Mouse (Mus musculus) lung, postnatal 0 days (tissue): ENCODE measurements around the gene Evx2. TPM values are rescaled to one million over a fixed set of nuclear protein-coding genes. Genes with fewer than 3 reads are reported as not detected.
A peak's percentile ranks its signal among the peaks of the same experiment; 100 is the strongest.

Experiments used
- ATAC-seq: fragments of 200-750 bp; cut with Nextera tagmentation; 2 replicates; pipeline ENCODE4 v1.8.0; 2017; ENCODE audit warnings: moderate library complexity
- DNase-seq: peaks from one replicate; pipeline ENCODE4 v3.0.0-alpha.2; 2016; ENCODE audit warnings: low spot score
- H3K27ac ChIP-seq: fragments of 300-500 bp; sonication (generic); 2 replicates; pipeline ENCODE4 v1.5.1; 2014; ENCODE audit warnings: antibody characterized with exemption, mild to moderate bottlenecking, low read length, mixed read lengths
- H3K27me3 ChIP-seq: fragments of 300-500 bp; sonication (generic); replicated peaks from 2 replicates; pipeline ENCODE4 v1.6.1; 2014; ENCODE audit warnings: low read length, mixed read lengths; ENCODE audit not compliant: insufficient read depth
- H3K36me3 ChIP-seq: fragments of 300-500 bp; sonication (generic); 2 replicates; pipeline ENCODE4 v1.6.1; 2014; ENCODE audit warnings: low read length, mixed read lengths; ENCODE audit not compliant: insufficient read depth
- H3K4me1 ChIP-seq: fragments of 300-500 bp; sonication (generic); 2 replicates; pipeline ENCODE4 v1.6.1; 2014; ENCODE audit warnings: antibody characterized with exemption, low read depth, low read length, mixed read lengths; ENCODE audit not compliant: insufficient read depth
- H3K4me2 ChIP-seq: fragments of 300-500 bp; sonication (generic); replicated peaks from 2 replicates; pipeline ENCODE4 v1.6.1; 2014; ENCODE audit warnings: low read depth, mild to moderate bottlenecking, low read length, moderate library complexity, mixed read lengths
- H3K4me3 ChIP-seq: fragments of 300-500 bp; sonication (generic); 2 replicates; pipeline ENCODE4 v1.5.1; 2014; ENCODE audit warnings: low read depth, low read length
- H3K9ac ChIP-seq: fragments of 300-500 bp; sonication (generic); replicated peaks from 2 replicates; pipeline ENCODE4 v1.6.1; 2014; ENCODE audit warnings: low read depth, mild to moderate bottlenecking
- H3K9me3 ChIP-seq: fragments of 300-500 bp; sonication (generic); 2 replicates; pipeline ENCODE4 v1.6.1; 2016; ENCODE audit warnings: low read length, mixed read lengths
- CTCF ChIP-seq: IDR thresholded peaks from 2 replicates; pipeline ENCODE4 v1.5.1; 2016; ENCODE audit warnings: antibody characterized with exemption, mild to moderate bottlenecking
- EP300 ChIP-seq: IDR thresholded peaks from 2 replicates; pipeline ENCODE4 v1.6.1; 2016; ENCODE audit warnings: antibody characterized with exemption, mild to moderate bottlenecking, control low read depth
- WGBS: fragments of 180-500 bp; shearing (Covaris S2); extraction: QIAGEN DNeasy Blood & Tissue Kit; methylation state at CpG from one replicate; pipeline ENCODE4 v1.1.7; 2014; 5-methylcytosine and 5-hydroxymethylcytosine counted together
- microRNA-seq: library from miRNA; unstranded; fragments of <30 nt; microRNA quantifications from one replicate; pipeline ENCODE4, GENCODE M21; 2016
- polyA plus RNA-seq: library from polyadenylated mRNA; unstranded; fragments of >200 nt; fragmentation: Nextera tagmentation; extraction: Ambion mirVana; gene quantifications from 2 replicates; pipeline ENCODE4 v1.2.1, GENCODE M21; 2015

The Evx2 gene
- polyA plus RNA-seq, 1 experiment from 2014 or later, result not detected

DNA sequence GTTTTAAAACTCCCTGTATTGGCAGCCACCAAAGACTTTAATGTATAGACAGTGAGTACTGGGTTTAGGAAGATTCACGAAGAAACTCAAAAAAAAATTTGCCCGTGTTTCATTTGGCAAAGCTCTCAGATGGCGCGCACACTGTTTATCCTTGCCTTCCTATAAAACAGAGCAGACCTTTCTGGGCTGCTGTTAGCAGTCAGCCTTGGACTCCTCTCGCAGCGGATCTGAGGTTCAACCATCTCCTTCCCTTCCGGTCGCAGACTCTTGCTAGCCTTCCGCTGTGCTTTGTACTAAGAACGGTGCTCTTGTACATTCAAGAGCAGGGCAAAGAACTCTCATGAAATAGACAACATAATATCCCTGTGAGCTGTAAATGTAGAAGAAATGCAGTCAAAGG, 39.0 kb downstream of the Evx2 start:
- H3K36me3 ChIP-seq, result no peaks in the 10 kb centered on the region
- H3K9ac ChIP-seq, result no peak overlapping the region
- no peak overlapping the region for H3K4me3 ChIP-seq
- DNase-seq, result no peak
- H3K4me2 ChIP-seq, result no peak overlapping the region
- ATAC-seq, result no peak
- TF ChIP-seq CTCF (no peak), EP300 (no peak)
- 73% methylated on average over 10 of the region's 10 CpGs for WGBS
- no peaks in the 10 kb centered on the region for H3K27me3 ChIP-seq
- no peaks in the 10 kb centered on the region for H3K4me1 ChIP-seq
- no peak overlapping the region for H3K27ac ChIP-seq
- H3K9me3 ChIP-seq, result no peaks in the 10 kb centered on the region

DNA sequence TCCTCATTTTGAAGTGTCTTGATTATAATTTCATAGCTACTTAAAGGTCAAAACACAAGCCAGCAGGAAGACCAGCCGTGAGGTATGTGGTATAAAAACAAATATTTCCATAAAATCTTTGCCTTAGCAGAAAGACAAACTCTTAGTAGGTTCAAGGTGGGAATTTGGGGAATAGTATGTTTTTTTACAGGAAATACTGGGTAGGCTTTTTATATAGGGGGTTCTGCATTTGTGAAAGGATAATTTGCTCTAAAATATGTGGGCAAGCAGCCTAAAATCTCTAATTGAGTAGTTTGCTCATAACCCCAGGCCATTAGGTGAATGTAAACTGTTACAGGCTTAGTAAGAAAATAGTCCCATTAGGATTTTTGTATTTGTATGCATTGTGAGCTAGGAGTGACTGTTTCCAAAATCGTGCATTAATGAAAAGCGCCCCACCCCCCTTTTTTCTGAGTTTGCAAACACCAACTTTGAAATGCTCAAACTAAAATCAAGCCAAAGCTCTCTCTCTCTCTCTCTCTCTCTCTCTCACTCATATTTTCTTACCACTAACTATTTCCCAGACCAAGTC, 39.6 kb downstream of the Evx2 start:
- 64% methylated on average over 3 of the region's 3 CpGs for WGBS
- H3K36me3 ChIP-seq, result no peaks in the 10 kb centered on the region
- H3K9me3 ChIP-seq, result no peaks in the 10 kb centered on the region
- H3K4me1 ChIP-seq, result no peaks in the 10 kb centered on the region
- H3K27ac ChIP-seq, result no peak overlapping the region
- no peaks in the 10 kb centered on the region for H3K27me3 ChIP-seq
- H3K4me3 ChIP-seq, result no peak overlapping the region
- TF ChIP-seq EP300 (no peak), CTCF (no peak)
- H3K9ac ChIP-seq, result no peak overlapping the region
- ATAC-seq, result no peak
- DNase-seq, result no peak
- no peak overlapping the region for H3K4me2 ChIP-seq

DNA sequence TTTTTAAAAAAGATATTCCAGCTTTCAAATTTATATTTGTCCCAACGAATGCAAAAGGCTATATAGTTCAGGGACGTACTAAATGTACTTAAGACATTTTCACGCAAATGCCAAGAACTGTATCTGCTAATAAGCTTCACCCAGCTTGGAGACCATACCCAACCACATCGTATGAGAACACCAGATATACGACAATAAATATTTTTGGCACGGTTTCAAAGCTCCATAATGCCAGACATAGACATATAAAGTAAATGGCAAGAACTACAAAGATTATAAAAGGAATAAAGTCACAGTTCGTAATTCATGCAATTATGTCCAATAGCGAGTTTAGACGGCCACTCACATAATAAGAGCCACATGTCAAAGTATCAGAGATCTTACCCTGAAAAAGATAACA, 41.7 kb downstream of the Evx2 start:
- Histone ChIP-seq H3K36me3 (no peaks in the 10 kb centered on the region), H3K4me1 (no peaks in the 10 kb centered on the region), H3K4me3 (no peak overlapping the region), H3K9ac (no peak overlapping the region), H3K4me2 (no peak overlapping the region), H3K9me3 (no peaks in the 10 kb centered on the region), H3K27me3 (no peaks in the 10 kb centered on the region), H3K27ac (no peak overlapping the region)
- WGBS, result 57% methylated on average over 9 of the region's 9 CpGs
- TF ChIP-seq EP300, result no peak
- no peak for TF ChIP-seq CTCF
- DNase-seq (no peak), ATAC-seq (no peak)

DNA sequence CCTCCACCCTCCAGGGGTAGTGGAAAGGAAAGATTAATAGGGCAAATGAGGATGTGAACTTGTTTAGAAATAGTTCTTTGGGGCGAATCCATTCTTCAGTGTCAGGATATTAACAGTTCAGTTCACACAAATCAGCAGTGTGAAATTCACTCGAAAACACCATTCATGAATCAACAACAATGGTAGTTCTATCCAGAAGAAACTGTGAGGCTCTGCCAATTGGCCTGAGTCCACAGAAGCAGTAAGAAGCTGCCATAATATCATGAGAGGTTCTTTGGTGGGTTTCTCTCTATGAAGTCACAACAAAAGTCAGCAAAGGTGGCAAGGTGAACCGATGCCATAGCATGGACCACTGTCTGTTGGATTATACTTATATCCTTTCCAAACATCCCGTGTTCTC, 48.0 kb downstream of the Evx2 start:
- Histone ChIP-seq H3K27me3 (no peaks in the 10 kb centered on the region), H3K4me3 (no peak overlapping the region), H3K4me1 (no peaks in the 10 kb centered on the region), H3K36me3 (no peaks in the 10 kb centered on the region), H3K9me3 (no peaks in the 10 kb centered on the region), H3K4me2 (no peak overlapping the region), H3K9ac (no peak overlapping the region), H3K27ac (no peak overlapping the region)
- no peak for ATAC-seq
- TF ChIP-seq EP300 (no peak), CTCF (no peak)
- DNase-seq, result no peak
- WGBS, result 79% methylated on average over 4 of the region's 4 CpGs

DNA sequence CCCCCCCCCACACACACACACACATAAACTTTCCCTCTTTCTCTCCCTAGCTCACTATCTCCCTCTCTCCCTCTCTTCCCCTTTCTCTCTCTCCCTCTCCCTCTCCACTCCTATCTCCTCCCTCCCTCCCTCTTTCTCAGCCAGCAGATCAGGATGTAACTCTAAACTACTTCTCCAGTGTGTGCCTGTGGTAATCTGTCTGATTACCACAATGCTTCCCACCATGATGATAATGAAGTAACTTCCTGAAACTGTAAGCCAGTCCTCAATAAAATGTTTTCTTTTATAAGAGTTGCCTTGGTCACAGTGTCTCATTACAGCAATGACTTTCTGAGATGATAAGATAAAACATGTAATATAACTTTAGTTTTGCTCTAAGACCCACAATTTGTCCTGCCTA, 50.0 kb downstream of the Evx2 start:
- Histone ChIP-seq H3K27me3 (no peaks in the 10 kb centered on the region), H3K4me1 (no peaks in the 10 kb centered on the region), H3K36me3 (no peaks in the 10 kb centered on the region), H3K4me3 (no peak overlapping the region), H3K4me2 (no peak overlapping the region), H3K9me3 (no peaks in the 10 kb centered on the region), H3K9ac (no peak overlapping the region), H3K27ac (no peak overlapping the region)
- ATAC-seq, result no peak
- TF ChIP-seq EP300 (no peak), CTCF (no peak)
- no peak for DNase-seq

DNA sequence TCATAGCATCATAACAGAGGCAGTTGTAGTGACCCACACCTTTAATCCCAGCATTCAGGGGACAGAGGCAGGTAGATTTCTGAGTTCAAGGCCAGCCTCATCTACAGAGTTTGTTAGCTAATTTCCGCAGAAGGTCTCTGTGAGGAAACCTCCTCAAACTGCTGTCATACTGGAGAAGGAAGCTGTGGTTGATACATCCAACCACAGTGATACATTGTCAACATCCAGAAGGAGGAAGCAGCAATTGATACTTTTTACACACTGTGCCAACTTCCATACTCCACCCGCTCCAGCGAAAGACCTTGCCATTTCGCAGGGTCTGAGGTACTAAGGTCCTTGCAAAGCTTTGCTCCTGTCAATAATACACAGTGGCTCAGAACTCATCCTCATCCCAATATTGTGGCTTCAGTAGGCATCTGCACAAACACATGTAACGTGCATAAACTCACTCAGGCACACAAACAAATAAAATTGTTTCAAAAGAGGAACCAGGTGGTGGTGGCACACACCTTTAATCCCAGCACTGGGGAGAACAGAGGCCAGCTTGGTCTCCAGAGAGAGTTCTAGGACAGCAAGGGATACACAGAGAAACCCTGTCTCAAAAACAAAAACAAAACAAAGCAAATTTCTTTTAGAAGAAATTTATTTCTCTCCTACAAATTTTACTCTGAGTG, 53.1 kb downstream of the Evx2 start:
- H3K27ac ChIP-seq, result no peak overlapping the region
- ATAC-seq, result no peak
- H3K9ac ChIP-seq, result no peak overlapping the region
- no peaks in the 10 kb centered on the region for H3K4me1 ChIP-seq
- DNase-seq, result peak; percentile 35
- no peak overlapping the region for H3K4me3 ChIP-seq
- H3K4me2 ChIP-seq, result no peak overlapping the region
- no peaks in the 10 kb centered on the region for H3K27me3 ChIP-seq
- no peaks in the 10 kb centered on the region for H3K9me3 ChIP-seq
- 75% methylated on average over 5 of the region's 5 CpGs for WGBS
- no peaks in the 10 kb centered on the region for H3K36me3 ChIP-seq
- TF ChIP-seq EP300 (no peak), CTCF (no peak)

DNA sequence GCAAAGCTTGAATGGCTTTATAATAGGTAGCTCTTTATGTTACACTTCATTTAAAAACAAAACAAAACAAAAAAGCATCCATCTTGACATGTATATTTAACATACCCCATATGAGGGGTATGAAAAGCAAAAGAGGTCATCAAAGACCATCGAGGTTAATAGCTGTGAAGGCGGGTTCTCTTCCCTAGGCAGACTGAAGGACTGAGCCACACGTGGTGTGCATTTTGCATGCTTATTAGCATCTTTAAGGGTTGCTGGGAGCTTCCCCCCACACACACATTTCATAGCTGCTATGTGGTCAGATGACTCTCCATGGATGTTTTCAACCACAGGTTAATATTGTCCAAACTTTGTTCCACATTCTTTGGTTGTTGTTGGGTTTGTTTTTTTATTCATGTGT, 55.3 kb downstream of the Evx2 start:
- ATAC-seq (no peak), DNase-seq (no peak)
- Histone ChIP-seq H3K4me1 (no peaks in the 10 kb centered on the region), H3K9me3 (no peaks in the 10 kb centered on the region), H3K27ac (no peak overlapping the region), H3K4me2 (no peak overlapping the region), H3K36me3 (no peaks in the 10 kb centered on the region), H3K9ac (no peak overlapping the region), H3K4me3 (no peak overlapping the region), H3K27me3 (no peaks in the 10 kb centered on the region)
- 52% methylated on average over 3 of the region's 3 CpGs for WGBS
- TF ChIP-seq CTCF (no peak), EP300 (no peak)

Small RNA genes lying within 50 kb of the gene (microRNA-seq; reads per million reads assigned to microRNA genes)
- gene Gm44463, result not detected

Other genes with a start within 250 kb of the Evx2 start
- gene Lnpk, start 80.1 kb downstream of the Evx2 start, polyA plus RNA-seq, result 10.6 and 13.3 TPM in 2 replicates
- not detected in 2 replicates for gene Hoxd13, start 8.8 kb upstream of the Evx2 start, polyA plus RNA-seq
- gene Hoxd12, start 15.5 kb upstream of the Evx2 start, polyA plus RNA-seq, result not detected in 2 replicates
- not detected in 2 replicates for gene Hoxd11, start 20.0 kb upstream of the Evx2 start, polyA plus RNA-seq
- gene Hoxd10, start 32.4 kb upstream of the Evx2 start, polyA plus RNA-seq, result 0.20 TPM in 1 of 2 replicates, not detected in the other
- gene Hoxd9, start 38.2 kb upstream of the Evx2 start, polyA plus RNA-seq, result 0.33 and 0.38 TPM in 2 replicates
- 0.44 and 0.50 TPM in 2 replicates for gene Hoxd8, start 45.1 kb upstream of the Evx2 start, polyA plus RNA-seq
- not detected in 2 replicates for gene Hoxd3, start 52.4 kb upstream of the Evx2 start, polyA plus RNA-seq
- gene Hoxd4, start 52.4 kb upstream of the Evx2 start, polyA plus RNA-seq, result not detected in 2 replicates
- not detected in 2 replicates for gene Gm28230, start 67.2 kb upstream of the Evx2 start, polyA plus RNA-seq
- not detected in 2 replicates for gene Hoxd1, start 103.4 kb upstream of the Evx2 start, polyA plus RNA-seq
- 83.7 and 87.7 TPM in 2 replicates for gene Mtx2, start 166.2 kb upstream of the Evx2 start, polyA plus RNA-seq